Mouse (Mus musculus): ENCODE measurements around the gene Prkaca.
"Not testable (repeated sequence)": the region's sequence is repeated elsewhere in the genome, so short reads cannot be mapped to it uniquely, and the experiment has no call there.

The Prkaca gene

DNA sequence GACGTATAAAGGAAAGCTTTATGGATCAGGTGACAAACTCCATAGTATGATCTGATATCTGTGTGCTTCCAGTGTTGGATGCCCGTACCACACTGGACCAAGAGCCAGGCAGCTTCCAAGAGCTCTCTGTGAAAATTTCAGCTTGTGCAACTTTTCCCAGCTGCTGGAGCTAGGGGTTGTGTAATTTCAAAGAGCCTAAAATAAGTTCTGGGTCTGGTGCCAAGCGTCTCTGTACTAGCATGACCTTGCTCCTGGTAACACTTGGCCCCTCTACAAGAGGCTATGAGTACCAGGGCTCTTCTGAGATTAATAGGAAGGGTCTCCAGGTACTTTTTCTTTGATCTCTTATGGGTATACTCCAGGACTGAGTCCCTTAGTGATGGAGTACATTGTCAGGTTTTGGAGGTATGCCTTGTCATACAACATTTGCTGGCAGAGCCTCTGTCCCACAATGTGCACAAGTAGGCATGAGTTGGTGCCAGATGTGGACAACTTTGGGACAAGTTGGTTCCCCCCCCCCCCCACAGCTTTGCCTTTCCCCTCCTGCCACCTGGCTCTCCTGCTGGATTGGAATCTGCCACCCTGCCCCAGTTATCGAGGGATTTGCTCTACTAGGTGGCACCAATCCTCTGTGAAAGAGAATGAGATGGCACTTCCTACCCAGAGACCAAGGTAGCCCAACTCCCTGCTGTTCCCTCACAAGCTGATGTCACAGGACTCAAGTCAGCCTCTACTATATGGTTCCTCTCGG, 8.6 kb upstream of the Prkaca start:
- ChIA-PET CTCF (interaction anchor here in 3 of 4 experiments (0.5 to 0.9 kb wide), 3 partner anchors 9 to 646 kb away, joined by 3 to 4 read pairs (median 3); partner anchors contain the start of genes Asf1b (in 2 of the 3) and Gm10644 (in 2 of the 3)), POLR2A (interaction anchor here in 3 of 4 experiments (0.9 to 9.9 kb wide), 5 partner anchors 9 to 298 kb away, joined by 3 to 63 read pairs (median 8); partner anchors contain the start of genes Asf1b (in 3 of the 3) and Gm10644 (in 3 of the 3))

DNA sequence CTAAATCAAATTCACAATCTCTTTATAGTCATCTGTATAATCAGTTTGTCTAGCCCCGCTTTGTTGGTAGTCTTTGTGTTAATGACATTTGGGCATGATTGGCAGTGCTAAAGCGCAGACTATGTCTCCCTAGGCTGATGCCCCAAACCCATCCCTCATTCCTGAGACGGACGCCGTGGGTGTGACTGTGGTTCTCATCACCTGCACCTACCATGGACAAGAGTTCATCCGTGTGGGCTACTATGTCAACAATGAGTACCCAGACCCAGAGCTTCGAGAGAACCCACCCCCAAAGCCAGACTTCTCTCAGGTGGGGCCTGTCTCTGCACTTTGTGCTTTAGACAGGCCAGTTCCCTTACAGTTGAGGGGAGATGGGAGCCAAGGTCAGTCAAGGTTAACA, 5.1 kb upstream of the Prkaca start:
- CTCF ChIA-PET, result interaction anchor here in 1 of 4 experiments (1.2 kb wide), 1 partner anchor 13 kb away, joined by 5 read pairs; the partner anchor contains the start of genes Asf1b and Gm10644
- POLR2A ChIA-PET, result interaction anchor here in 2 of 4 experiments (0.6 to 9.9 kb wide), 4 partner anchors 10 to 27 kb away, joined by 3 to 63 read pairs (median 6); partner anchors contain the start of genes Asf1b (in 1 of the 2) and Gm10644 (in 1 of the 2)

DNA sequence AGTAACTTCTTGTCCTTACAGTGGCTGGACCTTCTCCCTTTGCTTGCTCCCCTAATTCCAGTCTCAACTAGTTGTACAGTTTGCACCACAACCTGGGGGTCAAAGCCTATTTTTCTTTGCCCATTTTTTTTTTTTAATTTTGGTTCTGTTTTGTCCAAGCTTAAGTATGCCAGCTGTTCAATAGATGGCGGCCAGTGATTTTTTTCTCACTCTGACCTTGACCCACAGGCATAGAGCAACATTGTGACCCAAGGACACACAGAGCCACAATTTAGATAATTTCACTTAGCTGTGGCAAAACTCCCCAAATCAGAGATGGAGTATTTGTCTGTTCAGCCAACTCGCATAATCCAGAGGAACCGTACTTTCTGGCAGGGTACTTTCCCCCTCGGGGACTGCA, 1.7 kb upstream of the Prkaca start:
- CTCF ChIA-PET, result interaction anchor here in 1 of 4 experiments (1.5 kb wide), 1 partner anchor 16 kb away, joined by 7 read pairs; the partner anchor contains the start of genes Asf1b and Gm10644
- POLR2A ChIA-PET, result interaction anchor here in 3 of 4 experiments (0.6 to 9.9 kb wide), 7 partner anchors 9 to 39 kb away, joined by 3 to 63 read pairs (median 4); partner anchors contain the start of genes Asf1b (in 2 of the 3) and Gm10644 (in 2 of the 3)

DNA sequence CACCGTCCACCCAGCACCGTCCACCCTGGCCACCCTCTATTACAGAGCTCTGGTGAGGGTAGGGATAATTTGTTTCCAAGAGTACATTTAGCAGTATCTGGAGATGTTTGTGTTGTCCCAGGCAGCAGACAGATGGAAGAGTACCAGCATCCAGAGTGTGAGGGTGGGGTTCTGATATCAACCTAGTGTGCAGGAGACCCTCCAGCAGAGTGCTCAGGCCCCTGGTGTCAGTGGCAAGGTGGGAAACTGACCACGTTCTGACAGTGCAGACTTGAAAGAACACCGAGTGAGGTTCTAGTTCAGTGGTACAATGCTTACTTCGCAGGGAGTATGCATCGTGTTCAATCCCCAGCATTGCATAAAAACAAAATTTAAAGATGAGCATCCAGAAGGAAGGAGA, 1.1 kb upstream of the Prkaca start:
- ChIA-PET POLR2A (interaction anchor here in 3 of 4 experiments (0.5 to 9.9 kb wide), 7 partner anchors 9 to 133 kb away, joined by 3 to 63 read pairs (median 7); partner anchors contain the start of genes Asf1b (in 2 of the 3), Gm10644 (in 2 of the 3) and Dcaf15 (in 1 of the 3)), CTCF (interaction anchor here in 1 of 4 experiments (0.5 to 1.5 kb wide), 2 partner anchors 17 to 69 kb away, joined by 3 to 7 read pairs; partner anchors contain the start of genes Asf1b and Gm10644)

DNA sequence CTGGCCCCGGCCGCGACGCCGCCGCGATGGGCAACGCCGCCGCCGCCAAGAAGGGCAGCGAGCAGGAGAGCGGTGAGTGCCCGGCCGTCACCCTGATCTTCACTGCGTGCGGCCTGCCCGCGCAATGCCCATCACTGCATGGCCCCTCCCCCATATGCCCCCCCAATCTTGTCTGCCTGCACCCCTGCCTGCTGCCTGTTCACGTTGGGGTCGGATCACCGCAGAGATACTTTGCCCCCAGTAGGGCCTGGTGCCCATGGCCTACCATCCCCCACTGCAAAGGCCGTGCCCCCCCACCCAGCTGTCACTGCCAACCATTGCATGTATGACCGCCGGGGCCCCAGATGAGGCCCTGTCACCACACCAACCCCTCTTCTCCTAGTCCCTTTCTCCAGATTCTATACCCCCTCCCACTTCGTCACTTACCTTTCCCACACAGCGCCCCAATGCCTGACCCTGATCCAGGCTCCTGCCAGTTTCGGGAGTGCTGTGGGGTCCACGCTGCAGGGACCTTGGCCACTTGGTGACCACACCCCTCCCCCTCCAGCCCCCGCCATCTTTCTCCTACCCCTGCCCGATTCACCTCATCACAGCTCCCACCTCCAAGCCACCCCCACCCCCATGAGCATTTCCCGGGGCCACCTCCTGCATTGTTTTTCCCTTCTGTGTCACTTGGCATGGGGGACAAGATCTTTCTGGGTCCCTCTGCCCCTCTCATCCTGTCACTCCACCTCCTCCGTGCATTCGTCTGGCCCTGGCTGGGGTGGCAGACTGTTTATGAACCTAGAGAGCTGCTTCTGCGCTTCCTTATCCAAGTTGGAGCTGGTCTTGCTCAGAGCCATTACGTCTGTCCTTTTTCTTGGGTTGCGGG, 603 bp downstream of the Prkaca start:
- CTCF ChIA-PET, result interaction anchor here in 3 of 4 experiments (0.7 to 0.9 kb wide), 3 partner anchors 18 to 188 kb away, joined by 3 to 8 read pairs (median 4); partner anchors contain the start of genes Asf1b (in 1 of the 3) and Gm10644 (in 1 of the 3)
- POLR2A ChIA-PET, result interaction anchor here (0.5 to 4.9 kb wide), 14 partner anchors 10 to 944 kb away, joined by 3 to 34 read pairs (median 5); partner anchors contain the start of genes Asf1b (in 1 of the 4) and Gm10644 (in 1 of the 4)

DNA sequence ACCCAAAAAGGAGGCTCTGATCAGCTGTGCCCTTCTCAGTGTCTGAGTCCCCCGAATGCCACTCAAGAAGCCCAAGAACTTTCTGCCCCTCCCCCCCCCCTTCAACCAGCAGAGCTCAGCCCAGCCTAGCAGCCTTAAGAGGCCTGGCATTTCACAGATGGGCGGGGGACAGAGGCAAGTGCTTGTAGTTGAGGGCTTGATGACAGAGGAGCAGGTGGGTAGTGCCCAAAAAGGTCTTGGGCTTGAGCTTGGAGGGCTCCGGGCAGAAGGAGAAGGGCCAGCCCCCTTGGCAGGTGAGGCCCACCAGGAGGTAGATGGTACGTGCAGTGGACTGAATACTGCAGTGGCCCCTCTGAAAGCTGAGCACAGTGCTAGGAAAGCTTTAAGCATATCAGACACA, 1.7 kb downstream of the Prkaca start:
- POLR2A ChIA-PET, result interaction anchor here (0.5 to 4.9 kb wide), 15 partner anchors 11 to 782 kb away, joined by 3 to 34 read pairs (median 4); partner anchors contain the start of genes Asf1b (in 2 of the 4) and Gm10644 (in 2 of the 4)
- CTCF ChIA-PET, result interaction anchor here in 3 of 4 experiments (0.6 to 4.4 kb wide), 5 partner anchors 19 to 268 kb away, joined by 4 to 21 read pairs (median 5); partner anchors contain the start of genes Asf1b (in 2 of the 3) and Gm10644 (in 2 of the 3)

DNA sequence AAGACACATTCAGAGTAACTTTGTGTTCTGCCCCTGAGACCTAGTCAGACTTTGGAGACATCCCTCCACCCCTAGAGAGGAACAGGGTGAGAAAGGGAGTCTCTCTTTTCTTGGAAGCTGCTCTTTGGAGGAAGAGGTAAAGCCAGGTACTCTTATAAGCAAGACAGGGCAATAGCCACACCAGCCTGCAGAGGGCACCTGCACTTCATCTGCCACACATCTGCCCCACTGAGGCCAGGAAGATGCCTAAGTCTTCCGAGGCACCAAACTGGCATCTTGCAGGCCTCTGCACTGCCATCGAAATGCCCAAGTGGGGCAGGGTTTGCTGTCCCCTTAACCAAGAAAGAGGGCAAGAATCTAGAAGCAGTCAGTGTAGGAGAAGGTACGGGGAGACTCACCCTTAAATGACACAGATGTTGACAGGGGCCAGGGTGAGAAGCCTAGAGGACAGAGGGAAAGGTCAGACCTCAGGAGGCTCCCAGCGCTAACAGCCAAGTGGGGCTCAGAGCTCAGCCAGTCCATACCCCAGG, 3.4 kb downstream of the Prkaca start:
- POLR2A ChIA-PET, result interaction anchor here (0.6 to 2.9 kb wide), 8 partner anchors 11 to 1061 kb away, joined by 3 to 11 read pairs (median 3); partner anchors contain the start of genes Asf1b (in 3 of the 4), Gm10644 (in 3 of the 4), 1700067K01Rik (in 1 of the 4) and Tnpo2 (in 1 of the 4)
- CTCF ChIA-PET, result interaction anchor here in 2 of 4 experiments (0.6 to 4.4 kb wide), 4 partner anchors 21 to 179 kb away, joined by 3 to 21 read pairs (median 6); partner anchors contain the start of genes 1700067K01Rik (in 1 of the 2), Asf1b (in 1 of the 2) and Gm10644 (in 1 of the 2)

DNA sequence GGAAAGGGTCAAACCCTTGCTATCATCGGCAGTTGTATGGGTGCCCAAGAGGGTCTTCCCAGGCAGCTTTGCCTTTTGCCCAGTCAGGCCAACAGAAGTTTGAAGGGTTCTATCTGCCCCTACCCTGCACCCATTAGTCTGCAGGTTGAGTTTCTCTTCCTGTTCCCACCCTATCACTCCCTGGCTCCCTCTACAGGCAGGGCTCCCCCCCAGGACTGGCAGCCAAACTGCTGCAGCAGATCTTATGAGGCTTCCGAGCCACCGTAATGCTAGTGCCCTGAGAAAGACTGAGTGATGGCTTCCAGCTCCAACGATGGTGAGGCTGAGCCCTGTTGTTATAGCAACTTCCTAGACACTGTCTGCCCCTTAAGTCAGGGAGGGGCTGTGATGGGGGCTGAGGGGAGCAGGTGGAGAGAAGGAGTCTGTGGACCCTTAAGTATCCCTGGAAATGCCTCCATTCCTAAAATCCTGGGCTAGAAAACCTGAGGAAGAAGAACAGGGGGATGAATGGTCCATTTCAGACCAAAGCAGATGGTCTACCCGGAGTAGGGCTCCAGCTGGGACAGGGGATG, 4.1 kb downstream of the Prkaca start:
- ChIA-PET CTCF (interaction anchor here in 3 of 4 experiments (0.6 to 4.4 kb wide), 6 partner anchors 11 to 194 kb away, joined by 3 to 21 read pairs (median 4); partner anchors contain the start of genes 1700067K01Rik (in 1 of the 3), Asf1b (in 1 of the 3) and Gm10644 (in 1 of the 3)), POLR2A (interaction anchor here in 3 of 4 experiments (1.0 to 2.9 kb wide), 6 partner anchors 10 to 22 kb away, joined by 3 to 11 read pairs (median 4); partner anchors contain the start of genes Asf1b (in 3 of the 3) and Gm10644 (in 3 of the 3))

DNA sequence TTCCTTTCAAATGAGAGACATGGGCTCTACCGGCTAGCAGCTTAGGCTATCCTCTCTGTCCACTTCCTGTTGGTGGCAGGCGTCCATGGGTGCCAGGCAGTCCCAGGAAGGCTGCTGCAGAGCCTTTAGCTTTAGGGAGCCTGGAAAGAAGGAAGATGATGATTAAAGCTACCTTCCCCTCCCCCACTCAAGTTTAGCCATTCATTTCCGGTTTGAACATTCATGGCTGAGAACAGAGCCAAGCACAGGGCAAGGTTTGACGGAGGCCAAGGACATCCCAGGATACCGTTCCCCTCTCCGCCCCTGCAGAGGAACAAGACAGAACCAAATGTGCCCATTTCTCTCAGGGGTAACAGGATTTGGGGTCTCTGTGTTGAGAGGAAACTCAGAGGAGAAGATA, 4.9 kb downstream of the Prkaca start:
- ChIA-PET CTCF (interaction anchor here in 3 of 4 experiments (0.6 to 4.4 kb wide), 5 partner anchors 11 to 195 kb away, joined by 3 to 21 read pairs (median 4); partner anchors contain the start of genes 1700067K01Rik (in 1 of the 3), Asf1b (in 1 of the 3) and Gm10644 (in 1 of the 3)), POLR2A (interaction anchor here in 3 of 4 experiments (0.5 to 2.9 kb wide), 7 partner anchors 10 to 237 kb away, joined by 3 to 11 read pairs (median 3); partner anchors contain the start of genes Asf1b (in 3 of the 3), Gm10644 (in 3 of the 3), 1700067K01Rik (in 1 of the 3) and Adgre5 (in 1 of the 3))

DNA sequence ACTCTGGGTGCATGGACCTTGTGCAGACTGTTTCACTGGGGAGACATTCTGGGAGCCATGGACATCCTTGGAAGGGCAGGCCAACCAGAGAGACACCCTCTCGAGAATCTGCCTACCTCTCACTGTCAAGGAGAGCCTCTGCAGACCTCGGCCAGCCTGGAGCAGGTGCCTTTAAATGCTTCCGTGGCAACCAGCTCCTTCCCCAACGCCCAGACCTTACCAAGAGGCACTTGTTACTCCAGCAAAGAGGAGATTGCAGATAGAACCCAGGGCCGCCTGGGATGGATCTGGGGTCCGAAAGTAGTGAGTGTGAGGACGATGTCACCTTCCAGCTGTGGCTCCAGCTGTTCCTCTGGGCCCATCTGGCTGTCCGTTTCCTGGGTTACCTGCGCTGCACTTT, 5.4 kb downstream of the Prkaca start:
- ChIA-PET CTCF (interaction anchor here in 2 of 4 experiments (1.1 to 4.4 kb wide), 3 partner anchors 10 to 46 kb away, joined by 4 to 21 read pairs (median 4); partner anchors contain the start of genes Asf1b (in 1 of the 2) and Gm10644 (in 1 of the 2)), POLR2A (interaction anchor here in 3 of 4 experiments (0.5 to 2.9 kb wide), 7 partner anchors 9 to 237 kb away, joined by 3 to 11 read pairs (median 3); partner anchors contain the start of genes Asf1b (in 3 of the 3), Gm10644 (in 3 of the 3), 1700067K01Rik (in 1 of the 3) and Adgre5 (in 1 of the 3))

DNA sequence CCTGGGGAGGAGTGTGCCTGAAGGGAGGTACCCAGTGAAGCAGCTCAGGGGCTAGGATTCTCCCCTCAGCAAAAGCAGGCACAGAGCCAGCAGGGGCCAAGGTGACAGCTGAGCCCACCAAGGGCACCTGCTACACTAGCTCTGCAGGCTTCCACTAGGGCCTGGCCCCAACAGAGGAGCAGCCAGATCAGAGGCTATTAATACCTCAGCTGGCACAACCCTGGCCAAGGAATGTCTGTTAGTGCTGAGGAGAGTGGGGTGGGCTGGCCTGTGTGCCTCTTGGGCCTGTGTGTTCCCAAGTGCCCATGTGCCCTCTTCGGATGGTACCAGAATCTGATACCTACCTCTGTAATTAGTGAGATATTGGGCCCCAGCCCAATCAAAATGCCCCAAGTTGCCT, 7.5 kb downstream of the Prkaca start:
- ChIA-PET POLR2A (interaction anchor here in 2 of 4 experiments (1.1 to 1.6 kb wide), 2 partner anchors 20 to 25 kb away, joined by 3 to 4 read pairs; partner anchors contain the start of genes Asf1b (in 1 of the 2) and Gm10644 (in 1 of the 2)), CTCF (interaction anchor here in 2 of 4 experiments (1.0 to 2.0 kb wide), 3 partner anchors 25 to 44 kb away, joined by 3 to 6 read pairs (median 3); partner anchors contain the start of genes Asf1b (in 2 of the 2) and Gm10644 (in 2 of the 2))

DNA sequence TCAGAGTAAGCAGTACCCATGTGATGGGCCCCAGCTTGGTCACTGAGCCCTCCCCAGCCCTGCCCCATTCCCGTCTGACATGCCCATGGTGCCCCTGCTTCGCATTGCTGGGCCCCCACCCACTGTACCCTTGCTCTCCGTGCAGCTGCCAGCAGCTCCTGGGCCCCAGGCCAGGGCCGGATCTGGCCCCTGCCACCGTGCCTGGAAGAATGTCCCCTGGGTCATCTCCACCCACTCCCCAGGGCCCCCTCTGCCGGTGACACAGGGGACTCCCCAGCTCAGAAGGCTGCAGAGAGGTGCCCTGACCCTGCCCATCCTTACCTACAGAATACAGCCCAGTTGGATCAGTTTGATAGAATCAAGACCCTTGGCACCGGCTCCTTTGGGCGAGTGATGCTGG, 8.1 kb downstream of the Prkaca start:
- POLR2A ChIA-PET, result interaction anchor here in 2 of 4 experiments (1.1 to 1.6 kb wide), 2 partner anchors 19 to 26 kb away, joined by 3 to 4 read pairs; partner anchors contain the start of genes Asf1b (in 1 of the 2) and Gm10644 (in 1 of the 2)
- CTCF ChIA-PET, result interaction anchor here in 3 of 4 experiments (0.5 to 2.0 kb wide), 4 partner anchors 9 to 44 kb away, joined by 3 to 6 read pairs (median 4); partner anchors contain the start of genes Asf1b (in 2 of the 3) and Gm10644 (in 2 of the 3)

DNA sequence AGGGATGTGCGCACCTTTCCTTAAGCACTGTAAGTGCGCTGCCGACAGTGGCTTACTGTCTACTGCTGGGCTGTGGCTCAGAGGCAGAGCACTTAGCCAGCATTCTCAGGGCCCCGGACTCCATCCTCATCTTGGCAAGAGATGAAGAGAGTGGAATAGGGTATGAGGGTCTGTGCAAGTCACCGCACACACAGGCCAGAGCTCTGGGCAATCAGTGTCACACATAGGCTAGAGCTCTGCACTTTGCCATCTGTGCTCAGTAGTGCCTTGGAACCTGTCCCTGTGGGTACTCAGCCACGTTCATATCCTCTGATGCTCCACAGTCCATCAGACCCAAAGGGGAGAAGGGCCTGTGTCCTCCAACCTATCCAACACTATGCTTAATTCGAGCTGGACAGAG, 8.7 kb downstream of the Prkaca start:
- POLR2A ChIA-PET, result no interaction called here

DNA sequence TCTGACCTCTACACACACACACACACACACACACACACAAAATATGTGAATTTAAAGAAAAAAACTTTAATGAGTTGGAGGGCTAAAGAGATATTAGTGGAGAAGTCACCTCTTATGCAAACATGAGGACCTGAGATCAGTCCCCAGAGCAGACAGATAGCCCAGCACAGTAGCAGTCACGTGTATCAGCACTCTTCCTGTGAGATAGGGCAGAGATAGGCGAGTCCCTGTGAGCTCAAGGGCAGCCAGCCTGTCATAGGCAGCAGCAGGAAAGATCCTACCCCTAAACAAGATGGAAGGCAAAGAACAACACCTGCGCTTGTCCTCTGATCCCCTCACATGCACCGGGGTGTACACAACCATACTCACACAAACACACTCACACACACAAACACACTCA, 9.7 kb downstream of the Prkaca start:
- ChIA-PET POLR2A (no interaction called here), CTCF (no interaction called here)

More for the DNA sequence above, 8.7 kb downstream of the Prkaca start:
- CTCF ChIA-PET, result interaction anchor here in 2 of 4 experiments (0.5 to 1.0 kb wide), 2 partner anchors 8 to 26 kb away, joined by 3 to 6 read pairs; partner anchors contain the start of genes Asf1b (in 1 of the 2) and Gm10644 (in 1 of the 2)

DNA sequence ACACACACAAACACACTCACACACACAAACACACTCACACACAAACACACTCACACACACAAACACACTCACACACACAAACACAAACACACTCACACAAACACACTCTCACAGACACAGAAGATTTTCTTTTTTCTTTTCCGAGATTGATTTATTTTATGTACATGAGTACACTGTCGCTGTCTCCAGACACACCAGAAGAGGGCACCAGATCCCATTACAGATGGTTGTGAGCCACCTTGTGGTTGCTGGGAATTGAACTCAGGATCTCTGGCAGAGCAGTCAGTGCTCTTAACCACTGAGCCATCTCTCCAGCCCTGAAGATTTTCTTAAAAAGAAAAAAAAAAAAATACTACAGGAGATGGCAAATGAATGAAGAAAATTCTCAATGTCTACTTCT, 10.4 kb downstream of the Prkaca start:
- POLR2A ChIA-PET, CTCF ChIA-PET: not testable (repeated sequence)

Data from embryonic stem cell, embryonic (primary cell).